Mouse (Mus musculus) spleen, adult 2 months (tissue): Measurements from ENCODE around the gene Adamts9. TPM values are rescaled to one million over a fixed set of nuclear protein-coding genes. Genes with fewer than 3 reads are reported as not detected.
A peak's percentile ranks its signal among the peaks of the same experiment; 100 is the strongest.

Experiments
- DNase-seq, 2 experiments: peaks; one replicate each; pipeline versions ENCODE4 v3.0.0 to v3.0.0-alpha.2; 2012 to 2021; ENCODE audit warnings: low spot score in 2 of 2, low read depth in 1 of 2
- H3K27ac ChIP-seq: fragments of 200-500 bp; 2 replicates; pipeline ENCODE4 v1.5.1; 2012; ENCODE audit warnings: low read length, inconsistent platforms; ENCODE audit not compliant: insufficient read depth
- H3K27me3 ChIP-seq: fragments of 200-500 bp; 2 replicates; pipeline ENCODE4 v1.6.1; 2012; ENCODE audit warnings: mild to moderate bottlenecking, moderate library complexity, low read length, inconsistent platforms; ENCODE audit not compliant: control insufficient read depth, insufficient read depth
- H3K36me3 ChIP-seq: fragments of 200-500 bp; 2 replicates; pipeline ENCODE4 v1.6.1; 2012; ENCODE audit warnings: mild to moderate bottlenecking, low read length, inconsistent platforms; ENCODE audit not compliant: control insufficient read depth, insufficient read depth
- H3K4me1 ChIP-seq: fragments of 200-500 bp; 2 replicates; pipeline ENCODE4 v1.6.1; 2011; ENCODE audit warnings: inconsistent platforms; ENCODE audit not compliant: control insufficient read depth, insufficient read depth, insufficient read length
- H3K4me3 ChIP-seq: fragments of 200-500 bp; 2 replicates; pipeline ENCODE4 v1.5.1; 2011; ENCODE audit warnings: mild to moderate bottlenecking, inconsistent platforms; ENCODE audit not compliant: insufficient read depth, insufficient read length; ENCODE audit errors: extremely low read depth
- CTCF ChIP-seq: fragments of 200-500 bp; IDR thresholded peaks from 2 replicates; pipeline ENCODE4 v1.5.1; 2011; ENCODE audit warnings: mild to moderate bottlenecking, inconsistent platforms; ENCODE audit not compliant: insufficient read depth, insufficient read length, insufficient replicate concordance; ENCODE audit errors: extremely low read depth
- POLR2A ChIP-seq: fragments of 200-500 bp; IDR thresholded peaks from 2 replicates; pipeline ENCODE4 v1.6.1; 2011; ENCODE audit warnings: low read depth, low read length, inconsistent platforms
- WGBS: fragments of 180-500 bp; shearing (Covaris S2); methylation state at CpG from one replicate; pipeline ENCODE4 v1.1.7; 2018; 5-methylcytosine and 5-hydroxymethylcytosine counted together
- polyA plus RNA-seq: library from polyadenylated mRNA; depleted of rRNA; stranded (reverse); fragments of >200 nt; gene quantifications from 2 replicates; pipeline ENCODE4 v1.2.3, GENCODE M21; 2012; rRNA removed

The Adamts9 gene
- polyA plus RNA-seq, 1 experiment, result 1.5 TPM

GRCm38 (mm10) chr6:92733651-92734050 lies 209.6 kb downstream of the Adamts9 start:
- TF ChIP-seq POLR2A (no peak), CTCF (no peak)
- H3K4me1 ChIP-seq, result no peaks in the 10 kb centered on the region
- no peak for DNase-seq
- H3K27ac ChIP-seq, result no peak overlapping the region
- H3K27me3 ChIP-seq, result no peaks in the 10 kb centered on the region
- no peaks in the 10 kb centered on the region for H3K36me3 ChIP-seq
- H3K4me3 ChIP-seq, result no peak overlapping the region

DNA sequence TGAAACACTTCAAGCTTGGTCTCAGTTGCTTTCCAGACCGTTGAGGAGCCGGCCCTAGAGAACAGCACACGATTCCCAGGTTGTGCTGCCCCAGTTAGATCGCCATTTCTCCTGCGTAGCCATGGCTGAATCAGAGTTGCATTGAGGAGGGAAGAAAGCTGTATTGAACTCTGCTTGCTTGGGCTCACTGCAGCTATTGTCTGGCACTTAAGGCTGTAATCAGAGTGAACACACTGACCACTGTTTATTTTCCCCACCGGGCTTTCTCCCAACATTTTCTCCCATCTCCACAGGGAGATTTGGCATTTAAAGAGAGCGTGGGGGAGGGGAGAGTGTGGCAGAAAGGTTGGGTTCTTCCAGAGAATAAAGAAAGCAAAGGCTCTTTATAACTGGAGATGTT lies 214.8 kb downstream of the Adamts9 start:
- H3K4me1 ChIP-seq, result no peaks in the 10 kb centered on the region
- H3K27me3 ChIP-seq, result no peaks in the 10 kb centered on the region
- no peak overlapping the region for H3K27ac ChIP-seq
- H3K4me3 ChIP-seq, result no peak overlapping the region
- no peak for TF ChIP-seq CTCF
- no peak for TF ChIP-seq POLR2A
- DNase-seq, result no peak
- no peaks in the 10 kb centered on the region for H3K36me3 ChIP-seq
- 62% methylated on average over 7 of the region's 7 CpGs for WGBS

DNA sequence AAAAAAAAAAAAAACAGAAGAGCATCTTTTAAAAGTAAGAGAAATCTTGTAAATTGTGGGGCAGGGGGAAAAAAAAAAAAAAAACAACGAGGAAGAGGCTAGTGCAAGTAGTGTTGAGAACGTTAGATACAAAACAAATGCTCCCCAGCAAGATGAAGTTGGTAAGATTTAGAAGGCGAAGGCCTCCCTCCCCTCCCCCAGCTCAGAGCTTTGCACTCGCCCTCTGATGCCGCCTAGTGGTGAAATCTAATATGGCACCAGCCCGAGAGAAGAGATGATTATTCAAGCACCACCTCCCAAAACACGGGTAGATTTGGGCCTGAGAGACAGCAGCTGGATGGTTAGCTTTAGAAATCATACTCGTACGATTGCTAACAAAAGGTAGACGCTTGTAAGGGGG lies 215.2 kb downstream of the Adamts9 start:
- WGBS, result 5% methylated on average over 10 of the region's 10 CpGs
- peak; percentile 39; the same call in 1 of the 2 replicates for TF ChIP-seq CTCF
- TF ChIP-seq POLR2A, result no peak
- H3K27ac ChIP-seq, result no peak overlapping the region
- no peaks in the 10 kb centered on the region for H3K27me3 ChIP-seq
- H3K36me3 ChIP-seq, result no peaks in the 10 kb centered on the region
- H3K4me3 ChIP-seq, result no peak overlapping the region
- H3K4me1 ChIP-seq, result no peaks in the 10 kb centered on the region
- DNase-seq, result no peak

GRCm38 (mm10) chr6:92727351-92727986 lies 215.8 kb downstream of the Adamts9 start:
- Histone ChIP-seq H3K27ac (no peak overlapping the region), H3K36me3 (no peaks in the 10 kb centered on the region), H3K4me3 (no peak overlapping the region), H3K27me3 (no peaks in the 10 kb centered on the region), H3K4me1 (no peaks in the 10 kb centered on the region)
- no peak for DNase-seq
- 51% methylated on average over 7 of the region's 7 CpGs for WGBS
- TF ChIP-seq CTCF, result no peak
- no peak for TF ChIP-seq POLR2A

DNA sequence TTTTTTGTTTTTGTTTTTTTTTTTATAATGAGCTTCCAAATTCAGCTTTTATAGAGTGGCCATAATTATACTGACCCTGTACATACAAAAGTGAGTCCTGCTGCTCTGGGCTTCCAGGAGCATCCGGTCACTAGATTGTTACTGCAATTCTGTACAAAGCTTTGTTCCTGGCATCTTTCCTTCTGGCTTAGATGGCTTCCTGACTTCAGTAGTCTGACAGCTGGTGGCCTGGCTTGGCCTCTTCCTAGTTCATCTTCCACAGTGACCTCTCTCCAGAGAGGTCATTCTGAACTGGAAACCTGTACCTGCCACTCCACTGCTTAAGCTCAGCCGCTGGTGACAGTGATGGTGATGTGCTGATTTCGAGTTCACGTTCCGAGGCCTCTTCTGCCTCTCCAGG lies 217.2 kb downstream of the Adamts9 start:
- no peak overlapping the region for H3K4me3 ChIP-seq
- no peaks in the 10 kb centered on the region for H3K4me1 ChIP-seq
- no peak for TF ChIP-seq POLR2A
- TF ChIP-seq CTCF, result no peak
- no peak overlapping the region for H3K27ac ChIP-seq
- no peaks in the 10 kb centered on the region for H3K36me3 ChIP-seq
- DNase-seq, result no peak
- 85% methylated on average over 5 of the region's 5 CpGs for WGBS
- H3K27me3 ChIP-seq, result no peaks in the 10 kb centered on the region

- WGBS, result 75% methylated on average over 2 of the region's 2 CpGs
- Histone ChIP-seq H3K36me3 (no peaks in the 10 kb centered on the region), H3K27me3 (no peaks in the 10 kb centered on the region), H3K4me1 (no peaks in the 10 kb centered on the region), H3K27ac (no peak overlapping the region), H3K4me3 (no peak overlapping the region)
- TF ChIP-seq CTCF (no peak), POLR2A (no peak)
- DNase-seq, result no peak
Measured at GRCm38 (mm10) chr6:92724394-92724793, 218.9 kb downstream of the Adamts9 start.

Other genes starting within 250 kb of the Adamts9 start
- gene Prickle2, start 237.3 kb downstream of the Adamts9 start, polyA plus RNA-seq, result 1.1 and 1.2 TPM in 2 replicates
- 0.08 TPM in 2 replicates for gene A730049H05Rik, start 127.0 kb downstream of the Adamts9 start, polyA plus RNA-seq
- gene Gm15737, start 74.1 kb downstream of the Adamts9 start, polyA plus RNA-seq, result not detected in 2 replicates